Mouse (Mus musculus): ENCODE measurements around the gene Slit3. TPM values are rescaled to one million over a fixed set of nuclear protein-coding genes. Genes with fewer than 3 reads are reported as not detected.
A peak's percentile ranks its signal among the peaks of the same experiment; 100 is the strongest.

The Slit3 gene
- polyA plus RNA-seq, 1 experiment from 2014 or later, result 7.4 TPM

DNA sequence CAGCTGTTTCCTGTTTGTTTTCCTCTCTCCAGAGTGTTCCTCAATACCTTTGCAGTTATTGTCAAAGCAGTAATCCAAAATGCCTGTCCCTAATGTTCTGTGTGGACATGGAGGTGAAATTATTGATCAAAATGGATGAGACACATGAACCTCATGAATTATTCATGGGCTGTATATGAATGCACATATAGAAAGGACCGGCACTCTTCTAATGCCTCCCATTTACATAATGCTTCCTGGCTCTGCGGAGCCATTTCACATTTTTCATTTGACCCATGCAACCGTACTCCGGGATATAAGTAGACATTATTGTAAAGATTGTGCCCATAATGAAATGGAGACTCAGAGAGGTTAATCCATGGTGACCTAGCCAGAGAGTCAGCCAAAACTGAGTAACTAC lies 333.8 kb downstream of the Slit3 start:
- peaks cover 84% of the 10 kb centered on the region for H3K27me3 ChIP-seq (ENCODE audit: control insufficient read depth, insufficient read depth, low read length)
- no peak for DNase-seq (ENCODE audit: low spot score)

GRCm38 (mm10) chr11:35458068-35458467 lies 337.0 kb downstream of the Slit3 start:
- WGBS, result 48% methylated on average over 2 of the region's 2 CpGs
- DNase-seq (ENCODE audit: low spot score) (no peak), ATAC-seq (replicated peaks; ENCODE audit: low FRiP score) (no peak)
- Histone ChIP-seq H3K9me3 (ENCODE audit: control insufficient read depth, low read length) (no peaks in the 10 kb centered on the region), H3K27me3 (ENCODE audit: control insufficient read depth, insufficient read depth, low read length) (peaks cover 82% of the 10 kb centered on the region), H3K4me2 (ENCODE audit: low read depth, low read length, severe bottlenecking) (no peak overlapping the region), H3K4me3 (ENCODE audit: low read depth, low read length) (no peak overlapping the region), H3K9ac (ENCODE audit: low read length) (no peak overlapping the region), H3K27ac (ENCODE audit: low read depth, low read length) (no peak overlapping the region), H3K36me3 (ENCODE audit: control insufficient read depth, insufficient read depth, low read length) (no peaks in the 10 kb centered on the region), H3K4me1 (replicated peaks; ENCODE audit: control insufficient read depth, insufficient read depth, low read length) (peaks cover 9% of the 10 kb centered on the region)

More for the DNA sequence above, 333.8 kb downstream of the Slit3 start:
- Histone ChIP-seq H3K9me3 (ENCODE audit: control insufficient read depth, low read length) (no peaks in the 10 kb centered on the region), H3K27ac (ENCODE audit: low read depth, low read length) (no peak overlapping the region), H3K4me3 (ENCODE audit: low read depth, low read length) (no peak overlapping the region), H3K4me2 (ENCODE audit: low read depth, low read length, severe bottlenecking) (no peak overlapping the region), H3K9ac (ENCODE audit: low read length) (no peak overlapping the region), H3K36me3 (ENCODE audit: control insufficient read depth, insufficient read depth, low read length) (no peaks in the 10 kb centered on the region), H3K4me1 (replicated peaks; ENCODE audit: control insufficient read depth, insufficient read depth, low read length) (peaks cover 11% of the 10 kb centered on the region)
- peak; percentile 81 for ATAC-seq (replicated peaks; ENCODE audit: low FRiP score)
- 15% methylated on average over 4 of the region's 4 CpGs for WGBS

DNA sequence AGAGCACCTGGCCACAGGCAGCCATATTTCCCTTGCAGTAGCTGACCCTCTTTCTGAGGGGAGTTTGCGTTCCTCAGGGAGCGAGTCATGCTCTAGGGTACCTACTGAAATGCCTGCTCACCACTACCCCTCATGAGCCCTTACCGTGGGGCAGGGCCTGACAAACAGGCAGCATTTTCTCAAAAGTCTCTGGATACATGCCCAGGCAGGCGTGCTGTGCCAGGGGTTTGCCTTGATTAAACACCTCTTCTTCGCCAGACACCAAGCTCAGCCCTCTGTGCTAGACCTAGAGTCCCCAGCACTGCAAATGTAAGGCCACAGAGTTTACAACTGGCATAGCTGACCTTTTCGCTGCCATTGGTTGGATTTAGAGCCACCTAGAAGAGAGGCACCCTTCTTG lies 345.7 kb downstream of the Slit3 start:
- ATAC-seq (replicated peaks; ENCODE audit: low FRiP score), result no peak
- DNase-seq (ENCODE audit: low spot score), result no peak
- H3K36me3 ChIP-seq (ENCODE audit: control insufficient read depth, insufficient read depth, low read length), result no peaks in the 10 kb centered on the region
- H3K9me3 ChIP-seq (ENCODE audit: control insufficient read depth, low read length), result no peaks in the 10 kb centered on the region
- 94% methylated on average over 6 of the region's 6 CpGs for WGBS
- no peaks in the 10 kb centered on the region for H3K4me1 ChIP-seq (replicated peaks; ENCODE audit: control insufficient read depth, insufficient read depth, low read length)
- H3K4me2 ChIP-seq (ENCODE audit: low read depth, low read length, severe bottlenecking), result no peak overlapping the region
- H3K27me3 ChIP-seq (ENCODE audit: control insufficient read depth, insufficient read depth, low read length), result peaks cover 29% of the 10 kb centered on the region
- H3K4me3 ChIP-seq (ENCODE audit: low read depth, low read length), result no peak overlapping the region
- H3K27ac ChIP-seq (ENCODE audit: low read depth, low read length), result no peak overlapping the region
- no peak overlapping the region for H3K9ac ChIP-seq (ENCODE audit: low read length)

GRCm38 (mm10) chr11:35468847-35469246 lies 347.8 kb downstream of the Slit3 start:
- ATAC-seq (replicated peaks; ENCODE audit: low FRiP score) (no peak), DNase-seq (ENCODE audit: low spot score) (no peak)
- Histone ChIP-seq H3K4me3 (ENCODE audit: low read depth, low read length) (no peak overlapping the region), H3K27me3 (ENCODE audit: control insufficient read depth, insufficient read depth, low read length) (peaks cover 14% of the 10 kb centered on the region), H3K9ac (ENCODE audit: low read length) (no peak overlapping the region), H3K4me2 (ENCODE audit: low read depth, low read length, severe bottlenecking) (no peak overlapping the region), H3K27ac (ENCODE audit: low read depth, low read length) (no peak overlapping the region), H3K9me3 (ENCODE audit: control insufficient read depth, low read length) (no peaks in the 10 kb centered on the region), H3K36me3 (ENCODE audit: control insufficient read depth, insufficient read depth, low read length) (no peaks in the 10 kb centered on the region), H3K4me1 (replicated peaks; ENCODE audit: control insufficient read depth, insufficient read depth, low read length) (no peaks in the 10 kb centered on the region; the same call in 1 of the 2 replicates)
- 89% methylated on average over 7 of the region's 7 CpGs for WGBS

- Histone ChIP-seq H3K36me3 (ENCODE audit: control insufficient read depth, insufficient read depth, low read length) (no peaks in the 10 kb centered on the region), H3K27ac (ENCODE audit: low read depth, low read length) (no peak overlapping the region), H3K9me3 (ENCODE audit: control insufficient read depth, low read length) (no peaks in the 10 kb centered on the region), H3K4me3 (ENCODE audit: low read depth, low read length) (no peak overlapping the region), H3K9ac (ENCODE audit: low read length) (no peak overlapping the region), H3K4me2 (ENCODE audit: low read depth, low read length, severe bottlenecking) (no peak overlapping the region), H3K27me3 (ENCODE audit: control insufficient read depth, insufficient read depth, low read length) (peaks cover 9% of the 10 kb centered on the region; the same call in 1 of the 2 replicates), H3K4me1 (replicated peaks; ENCODE audit: control insufficient read depth, insufficient read depth, low read length) (no peaks in the 10 kb centered on the region; the same call in 1 of the 2 replicates)
- ATAC-seq (replicated peaks; ENCODE audit: low FRiP score) (no peak), DNase-seq (ENCODE audit: low spot score) (no peak)
- WGBS, result 66% methylated on average over 4 of the region's 4 CpGs
These were observed 348.9 kb downstream of the Slit3 start for GRCm38 (mm10) chr11:35469940-35470339.

DNA sequence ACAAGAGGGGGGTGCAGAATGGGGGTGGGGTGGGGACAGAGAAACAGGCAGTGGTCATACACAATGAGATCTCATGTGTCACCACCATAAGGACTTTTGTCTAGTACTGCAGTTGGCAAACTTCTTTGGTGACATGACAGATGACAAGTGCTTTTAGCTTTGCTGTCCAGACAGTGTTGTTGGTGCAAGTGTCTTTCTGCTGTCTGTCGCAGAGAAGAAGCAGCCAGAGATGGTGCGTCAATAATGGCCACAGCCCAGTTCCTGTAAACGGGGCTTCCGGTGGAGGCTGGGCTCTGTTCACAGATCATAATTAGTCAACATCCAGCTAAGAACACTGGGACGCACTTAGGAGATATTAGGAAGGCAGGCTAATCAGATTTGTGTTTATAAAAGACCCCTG lies 349.8 kb downstream of the Slit3 start:
- H3K4me2 ChIP-seq (ENCODE audit: low read depth, low read length, severe bottlenecking), result no peak overlapping the region
- H3K36me3 ChIP-seq (ENCODE audit: control insufficient read depth, insufficient read depth, low read length), result no peaks in the 10 kb centered on the region
- no peaks in the 10 kb centered on the region for H3K9me3 ChIP-seq (ENCODE audit: control insufficient read depth, low read length)
- DNase-seq (ENCODE audit: low spot score) (no peak), ATAC-seq (replicated peaks; ENCODE audit: low FRiP score) (no peak)
- 64% methylated on average over 5 of the region's 5 CpGs for WGBS
- no peak overlapping the region for H3K4me3 ChIP-seq (ENCODE audit: low read depth, low read length)
- no peaks in the 10 kb centered on the region; the same call in 1 of the 2 replicates for H3K4me1 ChIP-seq (replicated peaks; ENCODE audit: control insufficient read depth, insufficient read depth, low read length)
- H3K27ac ChIP-seq (ENCODE audit: low read depth, low read length), result no peak overlapping the region
- H3K27me3 ChIP-seq (ENCODE audit: control insufficient read depth, insufficient read depth, low read length), result peaks cover 7% of the 10 kb centered on the region; the same call in 1 of the 2 replicates
- no peak overlapping the region for H3K9ac ChIP-seq (ENCODE audit: low read length)

DNA sequence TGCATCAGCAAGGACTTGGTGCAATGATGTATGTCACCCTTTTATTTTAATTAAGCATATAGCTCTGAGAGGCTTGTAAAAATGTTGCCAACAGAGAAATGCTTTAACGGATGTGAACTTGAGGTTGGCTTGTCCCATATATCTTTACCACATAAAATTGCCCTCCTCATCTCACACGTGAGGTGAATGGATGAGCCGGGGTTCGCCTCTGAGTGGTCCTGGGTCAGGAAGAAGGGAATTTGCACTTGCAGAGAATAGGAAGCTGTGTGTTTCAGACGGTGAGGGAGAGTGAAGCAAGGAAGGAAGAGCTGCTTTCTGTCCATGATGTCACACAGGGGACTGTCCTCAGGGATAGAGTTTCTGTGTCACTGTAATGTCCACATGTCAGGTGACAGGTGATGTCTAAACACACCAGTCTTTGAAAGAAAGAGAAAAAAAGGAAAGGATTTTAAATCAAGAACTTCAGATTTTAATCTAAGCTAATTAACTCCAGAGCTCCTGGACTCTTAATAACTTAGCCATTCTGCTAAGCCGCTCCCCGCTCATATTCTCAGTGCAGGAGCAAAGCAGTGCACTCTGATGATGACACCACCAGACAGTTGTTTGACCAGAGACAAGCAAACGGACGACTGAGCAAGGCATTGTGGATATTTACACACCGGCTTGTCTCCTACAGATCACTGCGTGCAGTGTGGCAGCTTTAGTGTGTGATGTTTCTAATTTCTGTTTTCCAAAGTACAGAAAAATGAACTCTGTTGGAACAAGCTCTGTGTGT lies 352.0 kb downstream of the Slit3 start:
- no peak for ATAC-seq (replicated peaks; ENCODE audit: low FRiP score)
- no peaks in the 10 kb centered on the region; the same call in 1 of the 2 replicates for H3K4me1 ChIP-seq (replicated peaks; ENCODE audit: control insufficient read depth, insufficient read depth, low read length)
- H3K27me3 ChIP-seq (ENCODE audit: control insufficient read depth, insufficient read depth, low read length), result peaks cover 5% of the 10 kb centered on the region; the same call in 1 of the 2 replicates
- H3K27ac ChIP-seq (ENCODE audit: low read depth, low read length), result no peak overlapping the region
- no peak for DNase-seq (ENCODE audit: low spot score)
- H3K4me3 ChIP-seq (ENCODE audit: low read depth, low read length), result no peak overlapping the region
- 78% methylated on average over 11 of the region's 11 CpGs for WGBS
- no peaks in the 10 kb centered on the region for H3K9me3 ChIP-seq (ENCODE audit: control insufficient read depth, low read length)
- no peaks in the 10 kb centered on the region for H3K36me3 ChIP-seq (ENCODE audit: control insufficient read depth, insufficient read depth, low read length)
- no peak overlapping the region for H3K4me2 ChIP-seq (ENCODE audit: low read depth, low read length, severe bottlenecking)
- H3K9ac ChIP-seq (ENCODE audit: low read length), result no peak overlapping the region

- Histone ChIP-seq H3K4me3 (ENCODE audit: low read depth, low read length) (no peak overlapping the region), H3K4me1 (replicated peaks; ENCODE audit: control insufficient read depth, insufficient read depth, low read length) (no peaks in the 10 kb centered on the region; the same call in 1 of the 2 replicates), H3K9ac (ENCODE audit: low read length) (no peak overlapping the region), H3K9me3 (ENCODE audit: control insufficient read depth, low read length) (no peaks in the 10 kb centered on the region; the same call in 1 of the 2 replicates), H3K4me2 (ENCODE audit: low read depth, low read length, severe bottlenecking) (no peak overlapping the region), H3K27ac (ENCODE audit: low read depth, low read length) (no peak overlapping the region), H3K36me3 (ENCODE audit: control insufficient read depth, insufficient read depth, low read length) (no peaks in the 10 kb centered on the region), H3K27me3 (ENCODE audit: control insufficient read depth, insufficient read depth, low read length) (peaks cover 5% of the 10 kb centered on the region; the same call in 1 of the 2 replicates)
- ATAC-seq (replicated peaks; ENCODE audit: low FRiP score) (no peak), DNase-seq (ENCODE audit: low spot score) (no peak)
- 86% methylated on average over 5 of the region's 5 CpGs for whole genome bisulfite sequencing
These were observed 352.6 kb downstream of the Slit3 start for GRCm38 (mm10) chr11:35473617-35473996.

GRCm38 (mm10) chr11:35480146-35480545 lies 359.1 kb downstream of the Slit3 start:
- 47% methylated on average over 8 of the region's 8 CpGs for WGBS
- DNase-seq (ENCODE audit: low spot score) (no peak), ATAC-seq (replicated peaks; ENCODE audit: low FRiP score) (no peak)
- Histone ChIP-seq H3K9ac (ENCODE audit: low read length) (no peak overlapping the region), H3K27me3 (ENCODE audit: control insufficient read depth, insufficient read depth, low read length) (no peaks in the 10 kb centered on the region; the same call in 1 of the 2 replicates), H3K9me3 (ENCODE audit: control insufficient read depth, low read length) (no peaks in the 10 kb centered on the region; the same call in 1 of the 2 replicates), H3K4me2 (ENCODE audit: low read depth, low read length, severe bottlenecking) (no peak overlapping the region), H3K27ac (ENCODE audit: low read depth, low read length) (no peak overlapping the region), H3K36me3 (ENCODE audit: control insufficient read depth, insufficient read depth, low read length) (no peaks in the 10 kb centered on the region), H3K4me3 (ENCODE audit: low read depth, low read length) (no peak overlapping the region), H3K4me1 (replicated peaks; ENCODE audit: control insufficient read depth, insufficient read depth, low read length) (no peaks in the 10 kb centered on the region)
